Mouse (Mus musculus): ENCODE measurements around the gene Srp9.

Gene Srp9

DNA sequence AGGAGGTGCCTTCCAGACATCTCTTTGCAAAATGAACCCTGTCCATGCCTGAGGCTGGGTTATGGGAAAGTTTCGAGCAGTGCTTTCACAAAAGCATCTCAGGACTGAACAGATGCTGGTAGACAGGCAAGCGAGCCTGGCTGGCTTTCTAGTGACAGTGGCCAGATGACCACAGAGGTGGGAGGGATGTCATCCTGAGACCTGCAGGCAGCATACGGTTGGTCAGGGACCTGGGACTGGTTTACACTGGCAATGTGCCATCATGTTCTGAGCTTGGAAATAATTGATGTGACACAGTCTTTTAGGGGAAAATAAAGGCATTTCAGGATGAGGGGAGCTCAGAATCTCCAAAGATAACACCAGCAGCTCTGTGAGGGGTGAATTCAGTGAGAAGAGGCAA, 19.5 kb upstream of the Srp9 start:
- DNase-seq (ENCODE audit: low read depth, low spot score), result no peak

DNA sequence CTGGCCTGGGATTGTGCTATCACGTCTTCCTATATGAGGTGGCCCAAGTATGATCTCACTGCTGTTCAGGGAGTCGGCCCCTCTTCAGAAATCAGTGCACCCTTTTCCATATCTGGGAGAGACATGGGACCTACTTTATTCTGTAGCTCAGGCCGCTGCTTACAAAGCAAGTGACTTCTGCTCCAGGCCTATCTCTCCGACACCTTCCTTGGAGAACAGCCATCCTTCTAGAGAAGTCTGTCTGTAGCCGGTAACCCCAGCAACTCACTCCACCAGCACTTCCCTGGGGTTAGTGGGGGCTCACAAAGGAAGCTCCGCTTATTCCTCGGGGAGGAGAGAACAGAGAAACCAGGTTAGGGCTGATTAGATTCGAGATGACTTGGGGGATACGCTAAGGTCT, 17.3 kb upstream of the Srp9 start:
- DNase-seq (ENCODE audit: low read depth, low spot score), result no peak

DNA sequence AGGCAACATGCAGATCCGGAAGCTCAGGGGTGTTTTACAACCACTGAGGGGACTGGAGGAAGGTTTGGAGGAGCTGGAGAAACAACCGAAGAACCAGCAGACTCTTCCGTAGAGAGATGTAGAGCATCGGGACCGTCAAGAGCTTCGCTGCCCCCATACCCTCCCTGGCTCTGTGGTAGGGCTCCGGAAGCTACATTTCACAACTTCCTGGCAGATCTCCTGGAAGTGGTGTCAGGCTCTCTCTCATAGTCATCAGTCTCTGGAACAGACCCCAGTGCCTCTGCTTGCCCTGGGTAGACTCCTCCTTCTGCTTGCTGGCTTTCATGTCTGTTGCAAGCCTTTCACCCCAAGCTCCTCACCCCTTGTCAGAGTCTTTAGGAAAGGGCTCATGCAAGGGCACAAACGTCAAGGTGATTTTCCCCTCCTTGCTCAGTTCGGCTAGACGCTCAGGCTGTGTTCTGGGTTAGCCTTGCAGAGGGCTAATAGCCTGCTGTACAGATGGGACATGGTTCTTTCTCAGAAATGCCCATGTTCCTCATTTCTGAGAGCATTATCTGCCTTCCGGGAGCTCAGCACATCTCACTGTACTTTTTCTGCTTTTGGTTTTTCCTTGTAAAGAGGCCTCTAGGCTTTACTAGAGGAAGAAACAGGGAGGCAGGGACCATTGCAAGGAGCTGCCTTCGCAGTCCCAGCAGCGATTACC, 16.0 kb upstream of the Srp9 start:
- DNase-seq (ENCODE audit: low read depth, low spot score), result no peak

DNA sequence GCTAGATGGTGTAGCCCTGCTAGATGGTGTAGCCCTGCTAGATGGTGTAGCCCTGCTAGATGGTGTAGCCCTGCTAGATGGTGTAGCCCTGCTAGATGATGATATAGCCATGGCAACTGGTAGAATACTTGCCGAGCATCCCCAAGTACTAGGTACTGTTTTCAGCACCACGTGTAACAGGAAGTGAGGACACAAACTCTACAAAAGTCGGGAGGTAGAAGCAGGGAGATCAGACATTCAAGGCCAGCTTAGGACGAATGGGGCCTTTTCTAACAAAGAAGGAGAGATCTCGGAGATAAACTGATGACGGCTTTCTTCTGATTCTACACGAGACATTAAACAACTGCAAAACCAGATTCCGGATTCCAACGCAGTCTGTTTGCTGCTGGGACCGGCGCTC, 14.4 kb upstream of the Srp9 start:
- no peak for DNase-seq (ENCODE audit: low read depth, low spot score)

DNA sequence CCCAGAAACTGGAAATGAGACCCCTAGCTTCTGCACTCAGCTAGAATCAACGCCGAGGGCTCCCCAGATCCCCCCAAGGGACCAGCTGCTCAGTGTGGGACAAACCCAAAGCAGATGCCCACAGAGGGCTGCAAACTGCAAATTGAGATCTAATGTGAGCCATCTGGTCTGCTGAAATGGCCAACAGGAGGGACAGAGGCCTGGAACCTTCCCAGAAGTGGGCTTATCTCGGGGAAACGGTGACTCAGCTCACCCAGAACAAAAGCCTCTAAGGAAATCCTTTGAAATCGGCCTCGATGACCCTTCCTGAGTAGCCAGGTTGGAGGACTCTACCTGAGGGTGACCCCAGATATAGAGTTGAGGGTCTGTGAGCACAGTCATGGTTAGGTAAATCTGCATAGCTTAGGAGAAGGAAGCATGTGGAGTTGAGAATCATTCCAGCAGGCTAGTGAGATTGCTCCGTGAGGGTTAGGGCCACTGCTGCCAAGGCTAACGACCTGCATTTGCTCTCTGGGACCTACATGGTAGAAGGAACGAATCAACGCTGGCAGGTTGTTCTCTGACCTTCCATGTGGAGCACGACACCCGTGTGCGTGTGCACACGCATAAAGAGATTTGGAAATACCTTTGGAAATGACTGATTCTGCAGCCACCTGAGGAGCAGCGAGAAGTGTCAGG, 13.7 kb upstream of the Srp9 start:
- no peak for DNase-seq (ENCODE audit: low read depth, low spot score)

DNA sequence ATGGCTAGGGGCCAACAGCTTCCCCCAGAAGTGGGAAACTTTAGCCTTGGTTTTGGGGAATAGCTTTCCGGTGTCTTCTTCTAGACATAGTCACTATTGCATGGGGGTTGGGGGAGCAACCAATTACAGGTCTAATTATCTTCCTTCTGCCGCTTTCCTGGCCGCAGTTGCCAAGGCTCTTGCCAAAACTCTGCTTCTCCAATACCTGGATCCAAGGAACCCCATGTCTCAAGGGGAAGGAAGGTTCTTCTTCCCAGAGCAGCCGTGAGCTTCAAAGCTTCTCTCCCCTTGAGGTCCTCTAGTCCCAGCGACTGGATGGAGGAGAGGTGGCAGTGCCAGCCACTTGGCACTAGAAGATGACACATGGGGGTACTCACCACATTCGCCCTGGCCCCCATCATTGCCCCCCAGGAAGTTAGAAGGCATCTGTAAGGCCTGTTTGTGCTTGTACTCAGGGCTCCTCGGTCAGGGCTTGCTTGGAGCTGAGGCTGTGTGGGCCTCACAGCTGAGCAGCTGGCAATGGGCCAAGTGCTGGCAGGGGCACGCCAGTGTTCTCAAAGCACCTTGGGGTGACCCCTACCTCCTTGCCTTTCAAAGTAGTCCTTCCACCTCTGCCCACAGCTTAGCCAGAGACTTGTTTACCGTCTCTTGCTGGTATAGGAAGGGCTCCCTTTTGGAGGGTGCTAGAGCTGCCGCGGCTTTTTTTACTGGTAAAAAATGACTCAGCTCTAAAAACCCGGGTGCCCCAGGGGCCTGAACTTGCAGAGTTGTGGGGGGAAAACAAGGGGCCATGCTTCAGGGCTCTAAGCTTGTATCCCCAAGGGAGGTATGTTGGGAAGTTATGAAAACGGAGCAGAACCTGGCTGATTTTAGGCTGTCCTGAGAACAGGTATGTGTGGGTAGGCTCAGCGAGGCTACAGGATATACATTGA, 12.9 kb upstream of the Srp9 start:
- DNase-seq (ENCODE audit: low read depth, low spot score), result no peak

DNA sequence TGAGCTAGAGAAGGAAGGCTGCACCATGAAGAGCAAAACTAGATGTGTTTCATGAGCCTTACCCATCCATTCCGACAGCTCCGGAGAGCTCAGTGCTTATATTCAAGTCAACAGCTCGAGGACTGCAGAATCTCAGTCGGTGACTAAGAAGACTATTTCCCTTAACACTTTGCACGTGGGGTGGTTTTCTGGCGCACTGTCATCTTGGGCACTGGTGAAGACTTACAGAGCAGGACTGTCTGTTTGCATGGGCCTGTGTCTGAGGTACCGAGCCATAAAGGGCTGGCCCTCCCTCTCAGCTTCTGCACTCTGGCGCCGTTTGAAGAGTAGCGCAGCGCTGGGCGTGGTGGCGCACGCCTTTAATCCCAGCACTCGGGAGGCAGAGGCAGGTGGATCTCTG, 12.2 kb upstream of the Srp9 start:
- DNase-seq (ENCODE audit: low read depth, low spot score), result no peak

DNA sequence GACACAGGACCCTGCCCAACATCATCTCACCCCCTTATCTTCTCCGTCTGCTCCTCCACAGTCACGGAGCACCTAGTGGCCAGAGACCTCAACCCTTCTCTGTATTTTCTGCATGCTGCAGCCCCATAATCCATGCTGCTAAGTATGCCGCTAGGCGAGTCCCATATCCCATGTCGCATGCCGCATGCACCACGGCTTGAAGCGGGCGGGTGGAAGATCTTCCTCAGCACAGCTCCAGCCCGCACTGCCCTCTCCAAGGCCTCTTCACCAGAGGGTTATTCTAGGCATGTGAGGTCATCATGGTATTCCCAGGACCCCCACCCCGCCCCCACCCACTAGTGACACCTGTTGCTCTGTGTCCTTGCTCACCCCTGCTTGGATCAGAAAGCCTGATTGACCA, 11.4 kb upstream of the Srp9 start:
- no peak for DNase-seq (ENCODE audit: low read depth, low spot score)

DNA sequence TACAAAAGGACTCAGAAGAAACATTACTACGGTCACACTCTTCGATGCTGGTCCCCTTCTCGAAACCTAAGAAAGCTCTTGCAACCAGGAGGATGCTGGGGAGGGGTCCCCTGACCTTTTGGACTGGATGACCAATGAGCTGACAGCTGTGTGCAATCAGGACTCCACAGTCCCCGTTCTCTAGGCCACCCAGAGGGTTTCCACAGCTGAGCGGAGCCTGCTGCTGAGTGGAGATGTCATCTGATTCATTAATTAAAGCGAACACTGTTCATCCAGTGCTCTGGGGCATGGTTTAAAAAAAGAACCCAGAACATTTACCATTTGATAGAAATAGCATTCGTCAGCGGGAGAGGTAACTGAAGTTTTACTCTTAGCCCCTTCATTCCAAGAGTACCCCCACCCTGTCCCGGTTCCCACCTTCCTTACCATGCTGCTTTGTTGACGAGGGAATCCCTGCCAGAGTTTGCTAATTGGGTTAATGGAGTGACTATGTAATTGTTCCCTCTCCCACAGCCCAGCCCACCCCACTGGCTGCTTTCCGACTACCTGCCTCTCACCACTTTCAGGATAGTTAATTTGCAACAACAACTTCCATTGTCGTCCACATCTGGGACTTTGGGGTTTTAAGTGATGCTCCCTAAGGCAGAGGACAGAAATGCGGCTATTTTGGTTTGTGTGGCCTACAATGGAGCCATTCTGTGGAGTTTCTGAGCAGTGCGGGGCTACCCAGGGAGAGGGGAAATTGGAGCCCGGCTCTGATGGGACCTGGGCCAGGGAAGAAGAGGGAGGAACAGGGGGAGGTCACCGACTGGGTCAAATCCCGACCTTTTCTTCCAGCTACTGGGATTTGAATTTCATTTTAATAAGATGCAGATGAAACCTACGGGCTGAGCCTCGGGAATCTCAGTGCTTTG, 10.7 kb upstream of the Srp9 start:
- DNase-seq (ENCODE audit: low read depth, low spot score), result peak; percentile 66

DNA sequence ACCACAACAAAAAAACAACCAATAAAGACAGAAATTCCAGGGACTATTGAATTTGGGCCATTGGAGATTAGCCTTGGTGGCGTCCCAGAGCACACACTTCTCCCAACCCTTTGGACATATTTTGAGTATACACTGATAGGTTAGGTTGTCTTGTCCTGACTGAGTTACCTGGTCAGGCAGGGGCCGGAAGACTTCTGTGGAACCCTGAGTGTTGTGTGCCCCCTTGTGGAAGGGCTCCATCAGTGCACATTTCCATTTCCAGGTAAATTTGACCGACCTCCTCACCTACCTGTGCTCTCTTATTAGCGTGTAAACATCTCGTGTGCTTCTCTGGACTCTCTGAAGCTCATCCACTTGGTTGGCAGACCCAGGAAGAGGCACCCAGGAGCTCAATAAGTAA, 9.3 kb upstream of the Srp9 start:
- DNase-seq (ENCODE audit: low read depth, low spot score), result no peak

DNA sequence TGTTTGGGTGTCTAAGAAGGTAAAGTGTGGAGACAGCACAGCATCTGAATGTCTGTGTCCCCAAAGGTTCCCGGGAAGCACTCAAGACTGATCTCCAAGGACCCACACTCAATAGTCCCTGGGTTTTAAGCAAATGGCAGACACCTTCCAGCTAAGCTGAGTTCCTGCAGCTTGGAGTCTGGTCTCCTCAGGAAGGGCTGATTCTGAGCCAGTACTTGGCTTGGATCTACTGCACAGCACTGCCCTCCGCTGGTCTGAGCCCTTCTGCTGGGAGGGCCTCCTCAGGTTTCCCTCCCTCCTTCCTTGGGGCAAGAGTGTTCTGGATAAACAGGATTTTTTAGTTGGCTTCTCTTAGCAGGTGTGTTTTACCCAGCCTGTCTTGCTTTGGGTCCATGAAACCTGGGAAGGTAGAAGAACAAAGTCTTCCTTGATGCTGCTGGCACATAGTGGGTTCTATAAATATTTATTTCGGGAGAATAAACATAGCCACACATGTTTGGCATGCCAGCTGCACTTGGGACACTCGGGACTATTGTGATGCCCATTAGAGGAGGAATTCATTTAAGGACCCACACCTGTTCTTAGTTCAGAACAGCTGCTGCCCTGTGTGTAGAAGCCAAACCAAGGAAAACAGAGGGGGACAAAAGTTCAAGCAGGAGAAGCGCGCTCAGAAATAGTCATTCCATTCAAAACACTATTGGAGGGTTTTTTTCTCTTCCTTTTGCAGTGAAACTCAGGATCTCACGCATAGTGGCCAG, 8.7 kb upstream of the Srp9 start:
- DNase-seq (ENCODE audit: low read depth, low spot score), result no peak

DNA sequence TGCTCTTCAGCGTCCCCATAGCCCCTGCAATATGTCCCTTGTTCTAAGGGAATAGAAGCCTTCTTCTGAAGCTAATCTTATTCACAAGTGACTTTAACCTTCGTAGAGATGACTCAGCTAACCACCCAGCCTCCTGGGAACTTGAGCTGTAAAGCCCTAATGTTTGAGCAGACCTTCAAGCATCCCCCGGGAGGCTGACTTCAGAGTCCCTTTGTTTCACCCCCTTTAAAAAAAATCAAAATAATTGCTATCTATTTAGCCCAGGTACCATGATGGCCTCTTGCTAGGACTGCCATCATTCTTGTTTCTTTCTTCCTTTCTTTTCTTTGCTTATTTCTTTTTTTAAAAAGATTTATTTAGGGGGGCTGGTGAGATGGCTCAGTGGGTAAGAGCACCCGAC, 2.1 kb upstream of the Srp9 start:
- no peak for DNase-seq (ENCODE audit: low read depth, low spot score)

DNA sequence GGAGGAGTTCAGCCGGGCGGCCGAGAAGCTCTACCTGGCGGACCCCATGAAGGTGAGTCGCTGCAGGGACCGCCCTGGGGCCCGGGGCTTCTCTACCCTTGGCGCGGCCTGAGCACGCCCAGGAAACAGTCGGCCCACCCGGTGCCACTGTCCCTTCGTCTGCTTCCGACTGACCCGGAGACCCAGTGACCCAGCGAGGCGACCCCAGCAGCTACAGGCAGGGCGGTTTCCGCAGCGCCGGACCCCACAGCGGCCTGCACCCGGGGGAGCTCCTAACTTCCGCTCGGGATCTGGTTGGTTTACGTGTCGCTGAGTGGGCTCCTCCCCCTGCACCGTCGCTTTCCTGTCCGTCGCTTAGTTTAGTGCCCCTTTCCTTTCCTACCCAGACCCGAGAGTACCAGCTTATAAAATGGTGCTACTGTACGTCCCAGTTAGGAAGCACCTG, 409 bp downstream of the Srp9 start:
- peak; percentile 83 for DNase-seq (ENCODE audit: low read depth, low spot score)

DNA sequence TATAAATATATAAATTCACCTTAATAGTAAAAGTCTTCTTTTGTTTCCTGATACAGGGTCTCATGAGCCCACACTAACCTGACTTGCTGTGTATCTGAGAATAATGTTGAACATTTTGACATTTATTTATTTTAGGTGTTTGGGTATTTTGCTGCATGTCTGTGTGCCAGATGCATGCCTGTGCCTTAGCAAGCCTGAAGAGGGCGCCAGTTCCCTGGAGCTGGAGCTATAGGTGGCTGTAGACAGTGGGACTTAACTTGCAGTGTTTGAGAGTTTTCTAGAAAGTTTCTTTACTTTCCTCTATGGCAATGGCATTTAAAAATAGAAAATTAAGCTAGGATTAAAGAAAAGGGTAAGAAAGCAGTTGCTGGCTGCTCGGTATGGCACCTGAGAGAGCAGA, 6.3 kb downstream of the Srp9 start:
- no peak for DNase-seq (ENCODE audit: low read depth, low spot score)

DNA sequence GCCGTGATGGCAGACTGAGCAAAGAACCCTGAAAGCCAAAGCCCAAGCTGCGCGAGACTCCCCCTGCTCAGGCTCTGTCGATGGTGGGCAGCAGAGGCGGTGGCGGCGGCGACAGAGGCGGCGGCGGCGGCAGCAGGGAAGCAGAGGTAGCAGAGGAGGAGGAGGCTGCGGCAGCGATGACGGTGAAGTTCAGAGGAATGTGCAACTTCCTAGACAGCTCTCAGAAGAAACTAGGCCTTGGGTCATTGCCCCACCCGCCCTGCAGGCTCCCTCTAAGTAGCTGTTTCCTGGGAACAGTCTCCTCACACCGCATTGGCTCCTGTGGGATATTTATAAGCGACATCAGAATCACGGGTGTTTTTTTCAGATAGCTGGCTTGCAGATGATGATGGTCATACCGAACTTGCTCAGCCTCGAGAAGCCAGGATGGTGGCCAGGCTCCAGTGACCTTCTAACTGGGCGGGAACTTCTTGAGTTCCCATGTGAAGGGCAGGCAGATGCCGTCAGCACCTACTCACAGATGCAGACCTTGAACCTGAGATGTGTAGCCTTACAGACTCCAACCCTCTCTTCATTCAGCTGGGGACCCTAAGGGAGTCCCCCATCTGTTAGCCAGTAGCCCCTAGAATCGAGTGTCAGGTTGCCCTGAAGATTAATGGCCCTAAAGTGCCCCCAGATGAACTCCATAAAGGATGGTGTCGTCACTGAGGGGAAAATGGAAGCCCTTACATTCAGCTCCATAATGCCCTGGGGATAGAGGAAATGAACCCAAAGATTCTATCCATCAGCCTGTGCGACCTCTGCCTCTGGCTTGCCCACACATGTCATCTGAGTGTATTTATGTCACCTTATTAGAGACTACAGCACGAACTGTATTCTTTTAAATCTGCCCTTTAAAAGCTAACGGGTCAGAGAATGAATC, 12.9 kb downstream of the Srp9 start:
- DNase-seq (ENCODE audit: low read depth, low spot score), result peak; percentile 66

DNA sequence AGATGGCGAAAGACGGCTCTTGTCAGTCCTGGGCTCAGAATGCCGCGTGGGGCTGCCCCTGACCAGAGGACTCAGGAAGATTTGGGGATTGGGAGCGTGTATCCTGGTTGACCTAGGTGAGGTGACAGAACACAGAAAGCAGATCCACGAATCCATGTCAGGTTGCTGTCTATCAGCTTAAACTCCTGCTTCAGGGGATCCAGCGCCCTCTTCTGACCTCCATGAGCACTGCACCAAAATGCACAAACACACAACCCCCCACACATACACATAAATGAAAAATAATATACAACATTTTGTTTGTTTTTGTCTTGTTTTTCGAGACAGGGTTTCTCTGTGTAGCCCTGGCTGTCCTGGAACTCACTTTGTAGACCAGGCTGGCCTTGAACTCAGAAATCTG, 13.6 kb downstream of the Srp9 start:
- peak; percentile 36 for DNase-seq (ENCODE audit: low read depth, low spot score)

DNA sequence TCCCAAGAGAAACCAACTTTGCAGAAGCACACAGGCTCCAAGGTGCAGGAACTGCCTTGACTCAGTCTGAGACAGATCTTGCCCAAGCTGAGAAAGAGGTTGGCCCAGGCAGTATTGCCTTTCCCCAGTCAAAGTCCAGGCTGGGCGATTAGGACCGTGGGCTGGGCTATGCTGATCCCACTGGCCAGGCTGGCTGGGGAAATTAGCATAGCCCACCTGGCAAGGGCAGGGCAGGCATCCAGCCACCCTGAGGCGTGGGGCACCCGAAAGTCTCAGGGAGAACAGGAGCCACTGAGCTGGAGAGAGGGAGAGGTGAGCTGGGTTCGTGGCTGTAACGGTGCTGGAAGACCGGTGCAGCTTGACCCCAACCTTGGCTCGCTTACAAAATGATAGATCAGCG, 15.4 kb downstream of the Srp9 start:
- DNase-seq (ENCODE audit: low read depth, low spot score), result no peak

DNA sequence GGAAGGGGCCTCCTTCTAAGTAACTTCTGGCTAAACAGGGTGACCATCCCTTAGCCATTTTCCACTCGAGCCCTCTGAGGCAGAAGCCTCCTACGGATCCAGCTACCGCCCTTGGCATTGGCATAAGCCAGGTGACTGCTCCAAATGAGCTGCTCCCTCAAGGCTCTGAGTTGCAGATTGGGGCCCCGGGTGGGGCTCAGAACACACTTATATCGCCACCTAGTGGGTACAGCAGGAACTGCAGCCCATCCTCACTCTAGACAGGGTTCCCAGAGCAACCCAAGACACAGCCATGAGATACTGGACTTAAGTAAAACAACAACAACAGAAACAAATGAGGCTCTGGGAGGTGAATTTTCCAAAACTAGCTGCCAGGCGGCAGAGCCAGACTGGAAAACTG, 15.8 kb downstream of the Srp9 start:
- peak; percentile 80 for DNase-seq (ENCODE audit: low read depth, low spot score)

DNA sequence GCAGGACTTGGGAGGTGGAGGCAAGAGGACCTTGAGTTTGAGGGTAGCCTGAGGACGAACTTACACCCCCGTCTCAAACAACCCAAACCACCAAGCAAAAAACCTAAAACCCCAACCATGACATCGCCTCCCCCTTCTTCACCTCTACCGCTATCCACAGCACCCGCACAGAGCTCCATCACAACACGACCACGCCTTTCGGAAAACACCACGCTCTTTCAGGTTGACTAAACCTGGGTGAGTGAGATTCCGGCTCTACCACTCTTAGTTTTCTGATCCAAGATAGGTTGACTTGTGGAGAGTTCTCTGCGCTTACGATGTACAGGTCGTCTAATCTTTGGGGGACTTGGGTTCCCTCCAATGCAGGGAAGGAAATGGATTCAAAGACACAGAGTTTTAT, 18.2 kb downstream of the Srp9 start:
- DNase-seq (ENCODE audit: low read depth, low spot score), result no peak

DNA sequence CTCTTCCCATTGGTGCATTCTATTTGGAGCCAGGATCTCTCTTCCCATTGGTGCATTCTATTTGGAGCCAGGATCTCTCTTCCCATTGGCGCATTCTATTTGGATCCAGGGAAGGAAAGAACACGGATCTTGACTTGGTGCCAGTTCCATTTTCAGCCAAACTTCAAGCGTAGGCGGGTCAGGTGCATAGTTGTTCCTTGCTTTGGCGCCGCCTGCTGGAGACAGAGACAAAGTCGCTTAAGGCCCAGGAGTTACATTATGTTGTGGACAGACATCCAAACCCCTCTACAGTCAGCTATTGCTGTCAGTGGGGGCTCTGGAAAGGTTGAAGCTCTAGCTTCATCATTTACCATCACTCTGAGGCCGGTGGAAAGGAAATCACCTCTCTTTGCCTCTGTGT, 18.8 kb downstream of the Srp9 start:
- DNase-seq (ENCODE audit: low read depth, low spot score), result peak; percentile 44

Measured in mesoderm, embryonic 11.5 days (tissue).